Mouse (Mus musculus) mouse trophoblast stem cell (cell line): ENCODE data around the gene Tmem222.

Experiments used
- in situ Hi-C, 2 experiments: fragments of 300-500 bp; cut with MseI, MboI; formaldehyde crosslinking; loops; 2 replicates in 1 of 2; 3 replicates in 1 of 2; pipeline ENCODE4 v1.15.1; 2025

Tmem222 gene

DNA sequence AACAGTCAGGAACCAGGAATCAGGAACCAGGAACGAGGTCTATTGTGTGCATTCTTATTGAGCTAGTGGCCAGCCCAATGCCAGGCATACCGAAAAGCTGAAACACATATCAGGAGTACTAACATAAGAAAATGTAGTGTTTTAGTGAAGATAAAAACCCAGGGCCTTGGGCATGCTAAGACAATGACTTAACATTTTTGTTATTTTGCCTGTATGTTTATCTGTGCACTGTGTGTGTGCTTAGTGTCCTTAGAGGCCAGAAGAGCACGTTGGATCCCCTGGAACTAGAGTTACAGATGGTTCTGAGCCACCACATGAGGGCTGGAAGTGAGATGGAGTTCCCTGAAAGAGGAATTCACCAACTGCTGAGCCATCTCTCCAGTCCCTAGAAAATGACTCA, 7.7 kb upstream of the Tmem222 start:
- in situ Hi-C loops: no loop called here

DNA sequence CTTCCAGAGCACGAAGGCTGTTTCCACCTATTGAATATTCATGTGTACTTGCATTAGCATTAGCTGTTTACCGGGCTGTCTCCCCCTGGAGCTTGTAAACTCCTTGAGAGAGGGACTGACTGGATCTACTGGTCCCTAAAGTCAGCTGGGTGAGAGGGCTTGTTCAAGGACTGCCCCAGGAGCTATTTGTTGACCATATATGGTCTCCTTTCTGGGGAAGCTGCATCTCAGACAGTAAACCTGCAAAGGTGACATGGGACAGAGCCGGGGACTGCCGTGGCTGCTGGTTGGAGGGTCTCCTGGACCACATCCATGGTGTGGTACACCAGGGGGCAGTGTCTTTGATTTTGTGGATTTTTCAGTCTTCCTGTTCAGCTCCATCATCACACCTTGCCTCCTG, 5.1 kb upstream of the Tmem222 start:
- in situ Hi-C loops: no loop called here

DNA sequence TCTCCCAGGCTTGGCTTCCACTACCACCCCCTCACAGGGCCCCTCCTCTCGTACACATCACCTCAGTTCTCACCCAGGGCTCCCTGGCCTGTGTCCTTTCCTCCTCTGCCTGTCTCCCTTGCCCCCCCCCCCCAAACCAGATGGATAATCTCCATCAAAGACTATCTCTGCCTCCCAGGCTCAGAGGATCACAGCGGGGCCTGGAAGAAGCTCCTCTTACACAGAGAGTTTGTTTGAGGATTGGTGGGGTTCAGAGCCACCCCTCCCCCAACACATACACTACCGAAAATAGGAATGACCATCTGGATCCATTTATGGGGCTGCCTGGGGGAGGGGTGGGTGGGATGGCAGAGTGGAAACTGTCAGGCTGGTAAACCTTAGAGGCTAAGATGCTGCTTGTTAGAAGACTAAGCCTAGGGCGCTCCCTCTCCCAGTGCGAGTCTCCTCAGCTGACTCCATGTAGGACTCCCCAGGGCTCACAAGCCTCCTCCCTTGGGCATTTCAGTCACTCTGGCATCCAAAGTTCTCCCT, 4.4 kb upstream of the Tmem222 start:
- in situ Hi-C loops: no loop called here

DNA sequence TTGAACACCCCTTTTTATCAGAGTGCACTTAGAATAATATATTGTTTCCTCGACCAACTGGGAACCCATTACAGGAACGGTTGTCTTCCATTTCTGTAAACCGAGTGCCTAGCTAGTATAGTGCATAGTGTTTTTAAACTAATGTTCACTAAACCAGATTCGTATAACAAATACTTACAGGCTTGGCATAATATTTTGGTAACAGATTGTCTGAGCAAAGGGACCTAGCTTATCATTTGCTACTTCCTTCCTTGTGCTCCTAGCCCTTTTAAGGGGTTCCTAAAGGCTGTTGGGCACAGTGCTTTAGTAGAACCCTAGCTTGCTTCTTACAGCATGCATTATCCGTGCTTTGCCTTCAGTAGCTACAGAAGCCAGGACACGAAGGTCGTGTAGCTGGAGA, 3.9 kb upstream of the Tmem222 start:
- in situ Hi-C loops: no loop called here

DNA sequence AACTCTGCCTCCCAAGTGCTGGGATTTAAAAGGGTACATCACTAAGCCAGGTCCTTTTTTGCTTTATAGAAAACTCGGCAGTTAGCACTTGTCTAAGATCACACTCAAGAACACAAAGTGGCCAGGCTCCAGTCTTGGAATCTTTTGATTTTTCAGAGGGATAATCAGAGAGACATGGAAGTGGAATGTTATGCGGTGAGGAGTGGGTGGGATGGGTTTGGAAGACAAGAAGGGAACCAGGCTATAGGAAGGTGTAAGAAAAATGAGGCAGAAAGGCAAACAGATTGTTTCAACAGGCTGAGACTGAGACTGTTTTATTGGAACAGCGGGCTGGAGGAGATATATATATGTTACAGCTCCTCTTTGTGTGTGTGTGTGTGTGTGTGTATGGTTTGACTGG, 890 bp upstream of the Tmem222 start:
- in situ Hi-C loops: no loop called here

DNA sequence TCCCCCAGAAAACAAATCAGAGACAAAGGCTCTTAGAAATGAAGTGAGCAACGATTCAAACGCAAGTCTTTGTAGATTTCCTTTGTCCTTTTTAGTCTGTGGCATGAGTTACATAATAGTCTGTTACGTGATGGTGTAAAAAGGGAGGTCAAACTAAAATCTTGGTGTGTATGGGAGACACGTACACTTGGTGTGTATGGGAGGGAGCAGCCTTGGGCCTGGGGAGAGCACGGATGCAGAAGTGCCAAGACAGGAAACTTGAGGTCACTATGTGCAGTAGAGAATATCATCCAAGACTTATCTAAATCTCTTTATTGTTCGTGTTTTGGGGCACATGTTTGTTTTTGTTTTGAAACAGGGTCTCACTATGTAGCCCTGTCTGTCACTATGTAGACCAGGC, 475 bp upstream of the Tmem222 start:
- in situ Hi-C loops: no loop called here

DNA sequence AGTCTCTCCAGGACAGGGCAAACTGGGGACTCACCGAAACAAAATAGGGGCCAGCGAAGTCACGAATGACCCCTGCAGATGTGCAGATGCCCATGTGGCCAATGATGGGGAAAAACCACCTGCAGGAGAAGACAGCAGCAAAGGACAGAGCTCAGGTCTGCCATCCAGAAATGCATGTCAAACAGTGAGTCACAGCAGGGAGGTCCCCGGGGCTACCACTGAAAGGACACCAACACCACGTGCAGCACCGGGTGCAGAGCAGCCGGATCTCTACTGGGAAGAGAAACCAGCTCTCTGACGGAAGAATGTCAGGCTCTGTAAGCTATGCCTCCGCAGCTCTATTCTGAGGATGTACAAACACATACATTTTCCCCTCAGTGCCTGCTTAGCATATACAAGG, 6.7 kb downstream of the Tmem222 start:
- in situ Hi-C loops: no loop called here

DNA sequence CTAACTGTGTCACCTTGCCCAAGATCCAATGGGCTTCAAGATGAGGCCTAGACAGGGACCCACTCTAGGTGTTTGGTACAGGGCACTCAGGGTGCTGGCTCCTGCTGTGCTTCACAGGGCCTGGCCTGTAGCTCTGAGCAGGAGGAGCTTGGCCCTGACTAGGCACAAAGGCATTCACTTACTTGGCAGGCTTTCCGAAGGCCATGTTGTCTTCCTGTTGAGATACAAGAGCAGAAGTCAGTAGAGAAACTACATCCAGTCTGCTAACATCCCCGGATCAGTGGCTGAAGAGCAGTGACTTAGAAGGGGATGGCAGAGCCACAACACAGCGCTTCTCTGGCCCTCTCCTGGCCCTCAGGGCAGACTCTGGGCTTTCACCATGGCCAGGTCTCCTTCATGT, 8.0 kb downstream of the Tmem222 start:
- in situ Hi-C loops: no loop called here

DNA sequence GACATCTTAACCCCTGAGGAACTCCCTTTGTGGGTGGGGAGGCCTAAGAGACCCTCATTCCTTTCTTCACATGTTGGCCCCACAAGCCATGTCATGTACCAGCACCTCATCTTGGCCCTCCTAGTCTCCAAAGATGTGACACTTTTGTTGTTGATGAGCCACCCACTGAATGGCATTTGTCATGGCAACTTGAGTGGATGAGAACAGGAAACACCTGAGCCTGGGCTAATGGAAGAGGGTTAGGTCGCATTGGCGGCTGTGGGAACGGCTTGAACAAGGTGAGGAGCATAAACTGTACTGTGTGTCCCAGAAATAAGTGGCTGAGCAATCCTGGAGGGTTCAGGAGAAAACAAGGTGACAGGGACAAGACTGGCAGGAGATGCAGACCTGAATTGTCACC, 8.7 kb downstream of the Tmem222 start:
- in situ Hi-C loops: no loop called here

DNA sequence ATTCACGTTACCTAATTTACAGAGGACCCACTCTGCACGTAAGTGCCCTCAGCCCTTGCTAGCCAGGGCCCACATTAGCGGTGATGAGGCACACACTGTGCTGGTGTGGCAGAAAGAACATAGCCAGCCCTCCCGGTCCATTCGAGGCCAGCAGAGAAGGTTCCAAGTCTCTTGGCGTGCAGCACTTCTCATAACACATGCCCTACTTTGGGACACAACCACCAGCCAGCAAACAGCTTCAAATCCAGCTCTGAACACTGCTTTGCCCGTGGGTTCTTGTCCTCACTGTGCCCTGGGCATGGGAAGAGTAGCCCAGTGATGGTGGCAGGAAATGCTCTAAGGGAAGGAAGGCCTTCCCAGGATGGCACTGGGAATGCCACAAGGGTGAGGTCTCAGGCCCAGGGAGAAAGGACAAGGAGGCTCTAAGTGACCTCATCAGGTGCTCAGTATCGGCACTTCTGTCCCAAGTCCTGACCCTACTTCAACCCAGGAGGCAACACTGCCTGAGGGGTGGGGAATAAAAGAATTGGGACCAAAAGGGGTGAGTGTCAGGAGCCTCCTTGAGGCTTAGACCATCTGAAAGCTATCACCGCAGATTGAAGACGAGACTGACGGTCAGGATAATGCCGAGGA, 11.2 kb downstream of the Tmem222 start:
- in situ Hi-C loops: no loop called here

DNA sequence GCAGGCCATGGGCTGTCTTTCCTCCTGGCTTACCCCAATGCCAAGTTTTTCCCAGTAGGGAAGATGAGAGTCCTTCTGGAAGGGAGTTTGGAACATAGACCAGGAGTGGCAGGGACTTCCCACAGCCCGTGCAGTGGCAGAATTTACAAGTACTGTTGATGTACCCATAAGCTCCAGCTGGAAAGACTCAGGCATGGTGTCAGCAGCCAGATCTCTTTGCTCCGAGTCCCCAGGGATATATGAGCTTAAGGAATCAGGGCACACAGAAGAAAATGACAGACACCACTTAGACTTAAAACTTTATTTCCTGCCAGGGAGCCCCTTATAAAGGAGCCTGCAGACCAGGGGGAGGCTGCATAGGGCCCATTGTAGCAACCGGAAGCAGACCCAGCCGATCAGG, 11.8 kb downstream of the Tmem222 start:
- in situ Hi-C loops: no loop called here

DNA sequence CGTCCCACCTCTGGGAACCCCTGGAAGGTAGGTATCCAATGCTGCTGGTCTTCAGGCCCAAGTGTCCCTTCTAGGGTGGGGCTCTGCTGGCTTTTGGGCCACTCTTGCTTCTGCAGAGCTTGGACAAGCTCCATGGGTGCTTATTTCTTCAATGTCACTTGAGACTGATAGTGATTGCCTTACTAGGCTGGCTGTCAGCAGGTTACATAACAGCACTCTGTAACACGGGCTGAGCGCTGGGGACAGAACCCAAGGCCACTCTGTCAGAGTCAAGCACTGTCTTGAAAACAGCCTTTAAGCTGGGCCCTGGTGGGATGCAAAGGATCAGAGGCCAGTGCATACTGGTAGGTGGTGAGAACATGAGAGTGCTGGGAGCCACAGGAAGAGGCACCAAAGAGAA, 12.3 kb downstream of the Tmem222 start:
- in situ Hi-C loops: no loop called here

DNA sequence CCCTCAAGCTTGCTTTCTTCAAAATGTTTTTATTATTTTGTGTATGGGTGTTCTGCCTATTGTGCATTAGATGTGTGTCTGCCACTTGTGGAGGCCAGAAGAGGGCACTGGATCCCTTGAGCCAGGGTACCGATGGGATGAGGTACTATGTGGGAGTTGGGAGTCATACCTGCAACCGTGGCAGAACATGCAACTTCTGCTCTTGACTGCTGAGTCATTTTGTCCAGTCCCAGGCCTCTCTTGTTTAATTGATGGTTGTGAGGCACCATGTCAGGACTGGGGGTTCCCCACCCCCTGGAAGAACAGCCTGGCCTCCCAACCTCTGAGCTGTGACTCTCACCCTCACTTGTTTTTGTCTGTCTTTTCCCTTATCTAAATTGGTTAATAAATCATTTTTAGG, 13.0 kb downstream of the Tmem222 start:
- in situ Hi-C loops: no loop called here

DNA sequence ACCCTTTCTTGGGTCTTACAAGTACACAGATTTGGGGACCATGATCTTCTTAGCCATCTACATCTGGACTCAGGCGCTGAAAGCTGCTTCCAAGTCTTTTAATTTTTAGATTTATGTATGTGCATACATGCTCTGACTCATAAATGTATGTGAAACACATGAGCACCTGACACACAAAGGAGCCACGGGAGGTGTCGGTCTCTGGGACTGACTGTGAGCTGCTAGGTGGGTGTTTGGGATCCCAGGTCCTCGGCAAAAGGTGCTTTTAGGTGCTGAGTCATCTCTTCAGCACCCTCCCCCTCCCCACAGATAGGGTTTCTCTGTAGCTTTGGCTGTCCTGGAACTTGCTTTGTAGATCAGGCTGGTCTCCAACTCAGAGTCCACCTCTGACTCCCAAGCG, 13.8 kb downstream of the Tmem222 start:
- in situ Hi-C loops: no loop called here

DNA sequence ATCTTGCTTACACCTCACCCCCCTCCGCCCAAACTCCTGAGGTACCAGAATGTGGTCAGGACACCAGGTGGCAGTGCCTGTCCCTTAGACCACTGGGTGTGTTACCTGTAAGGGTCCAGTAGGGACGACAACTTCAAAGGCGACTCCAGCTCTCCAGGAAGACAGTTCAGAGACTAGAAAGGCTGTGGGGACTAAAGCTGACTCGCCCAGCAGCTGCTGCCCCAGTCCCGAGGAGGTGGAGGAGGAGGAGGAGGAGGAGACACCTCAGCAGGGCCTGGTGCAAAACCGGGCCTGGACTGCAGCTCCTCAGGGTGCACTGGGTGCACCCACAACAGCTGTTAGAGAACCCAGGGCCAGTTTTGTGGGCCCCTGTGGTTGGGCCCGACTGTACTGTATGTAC, 14.7 kb downstream of the Tmem222 start, which contains the start of gene Sytl1:
Sytl1 (minus strand) TSS at position 232 of the 400 bp plus-strand sequence.
- in situ Hi-C loops: no loop called here

DNA sequence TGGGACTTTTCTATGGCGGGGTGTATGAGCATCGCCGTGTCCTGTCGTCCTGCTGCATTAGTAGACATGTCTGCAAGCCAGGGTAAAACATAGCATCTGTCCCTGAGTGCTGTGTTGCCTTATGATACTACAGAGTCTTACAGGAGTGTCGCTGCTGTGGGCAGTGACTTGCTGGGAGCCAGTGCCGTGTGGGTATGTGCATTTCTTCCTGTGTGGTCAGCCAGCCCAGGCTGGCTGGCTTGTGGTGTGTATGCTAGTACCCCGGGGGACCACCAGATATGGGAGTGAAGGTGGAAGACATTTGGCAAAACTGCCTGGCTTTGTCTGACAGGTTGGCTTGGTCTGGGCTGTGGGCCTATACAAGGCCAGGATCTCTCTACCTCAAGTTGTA, 15.2 kb downstream of the Tmem222 start:
- in situ Hi-C loops: no loop called here

DNA sequence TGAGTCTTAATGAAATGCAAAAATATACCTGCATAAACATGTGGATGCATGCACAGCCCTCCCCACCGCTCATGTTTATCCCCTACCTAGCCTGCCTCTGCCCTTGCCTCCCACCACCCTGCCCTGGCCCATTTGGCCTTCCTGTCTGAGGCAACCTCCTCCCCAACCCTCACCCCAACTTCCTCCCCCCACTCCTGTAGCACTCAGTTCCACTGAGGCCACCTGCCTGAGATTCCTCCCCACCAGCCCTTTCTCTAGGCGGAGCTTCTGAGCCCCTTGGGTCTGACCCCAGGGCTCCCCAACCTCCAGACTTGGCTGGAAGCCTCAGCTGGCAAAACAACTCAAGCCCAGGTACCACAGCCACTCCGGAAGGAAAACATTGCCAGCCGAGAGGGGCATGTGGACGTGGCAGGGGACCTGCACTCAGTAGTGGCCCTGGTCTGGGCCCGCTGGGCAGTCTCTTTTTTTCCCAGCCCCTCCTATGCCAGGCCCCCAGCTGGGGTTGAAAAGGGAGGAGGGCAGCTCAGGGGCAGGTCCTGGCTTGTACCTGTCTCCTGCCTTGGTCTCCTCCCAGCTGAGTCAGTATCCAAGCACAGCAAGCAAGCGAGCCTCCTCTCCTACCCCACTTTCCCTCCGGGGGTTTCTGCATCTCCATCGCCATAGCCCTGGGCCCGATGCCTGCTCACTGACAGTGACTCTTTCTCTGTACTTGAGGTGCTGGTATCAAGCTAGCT, 15.8 kb downstream of the Tmem222 start:
- in situ Hi-C loops: no loop called here

DNA sequence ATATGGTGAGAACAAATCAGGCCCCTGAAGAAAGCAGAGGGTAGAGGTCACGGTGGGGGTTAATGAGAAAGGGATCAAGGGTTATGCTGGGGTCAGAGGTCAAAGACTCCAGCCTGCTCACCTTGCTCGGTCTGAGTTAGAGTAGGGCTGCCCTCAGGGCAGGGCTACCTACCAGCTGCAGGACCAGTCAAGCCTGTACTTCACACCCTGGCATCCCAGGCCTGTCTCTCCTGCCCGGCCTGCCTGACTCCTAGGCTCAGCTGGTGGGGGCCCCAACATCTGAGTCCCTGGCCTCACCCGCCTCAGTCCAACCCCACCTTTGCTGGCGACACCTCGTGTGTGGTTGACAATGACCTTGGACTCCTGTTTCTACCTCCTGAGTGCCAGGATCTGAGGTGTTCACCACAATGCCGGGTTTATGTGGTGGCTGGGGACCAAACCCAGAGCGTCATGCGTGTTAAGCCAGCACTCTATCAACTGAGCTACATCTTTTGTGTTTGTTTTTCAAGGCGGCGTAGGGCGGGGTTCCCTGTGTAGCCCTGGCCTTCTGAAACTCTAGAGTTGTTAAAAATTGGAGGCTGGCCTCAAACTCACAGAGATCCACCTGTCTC, 19.7 kb downstream of the Tmem222 start:
- in situ Hi-C loops: no loop called here

DNA sequence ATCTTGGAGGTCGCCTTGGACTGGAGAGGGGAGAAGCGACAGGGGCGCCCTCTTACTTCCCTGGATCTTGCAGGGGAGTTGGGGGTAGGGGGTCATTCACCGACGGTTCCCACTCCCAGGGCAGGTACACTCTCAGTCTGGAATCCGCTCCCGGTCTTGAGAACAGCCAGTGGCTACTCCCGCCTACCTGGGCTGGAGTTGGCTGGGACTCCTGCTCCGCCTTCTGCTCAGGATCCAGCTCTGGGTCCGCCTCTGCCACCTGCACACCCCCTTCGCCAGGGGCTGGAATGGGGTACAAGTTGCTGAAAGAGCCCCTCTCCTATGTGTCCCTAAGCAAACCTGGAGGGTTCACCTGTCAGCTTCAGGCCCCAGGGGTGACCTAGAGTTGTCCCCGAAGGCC, 20.4 kb downstream of the Tmem222 start:
- in situ Hi-C loops: no loop called here

DNA sequence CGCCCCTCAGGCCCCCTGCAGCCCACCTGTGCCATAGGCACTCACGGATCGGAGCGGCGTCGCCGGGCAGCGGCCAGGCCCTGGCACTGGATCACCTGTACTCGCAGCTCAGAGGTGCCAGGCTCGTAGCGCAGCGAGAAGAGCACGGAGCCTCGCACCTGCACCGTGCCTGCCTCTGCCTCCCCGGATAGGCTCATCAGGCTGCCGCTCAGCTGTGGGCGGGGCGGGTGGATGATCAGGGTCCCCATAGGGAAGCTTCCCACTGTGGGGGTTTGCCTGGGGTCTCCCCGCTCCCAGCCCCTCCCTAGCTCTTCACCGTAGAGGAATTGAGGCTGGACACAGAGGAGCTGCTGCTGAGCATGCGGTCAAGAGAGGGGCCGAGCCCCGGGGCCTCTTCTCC, 20.8 kb downstream of the Tmem222 start:
- in situ Hi-C loops: no loop called here

DNA sequence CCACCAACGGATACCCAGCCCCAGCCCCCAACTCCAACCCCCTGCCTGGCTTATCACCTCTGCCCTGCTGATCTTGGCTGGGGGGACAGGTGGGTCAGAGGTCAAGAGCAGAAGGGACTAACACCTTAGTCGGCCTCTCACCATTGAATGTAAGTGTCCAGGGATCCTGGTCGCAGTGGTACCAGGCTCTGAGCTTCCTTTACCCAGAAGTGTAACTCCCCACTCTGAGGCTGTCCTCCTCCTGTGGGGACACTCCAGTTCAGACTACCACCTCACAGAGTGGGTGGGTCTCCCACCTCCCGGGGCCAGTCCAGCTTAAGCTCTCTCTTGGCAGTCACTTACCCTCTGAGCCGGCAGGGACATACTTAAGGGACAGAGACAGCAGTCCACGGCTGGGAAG, 22.2 kb downstream of the Tmem222 start:
- in situ Hi-C loops: no loop called here

DNA sequence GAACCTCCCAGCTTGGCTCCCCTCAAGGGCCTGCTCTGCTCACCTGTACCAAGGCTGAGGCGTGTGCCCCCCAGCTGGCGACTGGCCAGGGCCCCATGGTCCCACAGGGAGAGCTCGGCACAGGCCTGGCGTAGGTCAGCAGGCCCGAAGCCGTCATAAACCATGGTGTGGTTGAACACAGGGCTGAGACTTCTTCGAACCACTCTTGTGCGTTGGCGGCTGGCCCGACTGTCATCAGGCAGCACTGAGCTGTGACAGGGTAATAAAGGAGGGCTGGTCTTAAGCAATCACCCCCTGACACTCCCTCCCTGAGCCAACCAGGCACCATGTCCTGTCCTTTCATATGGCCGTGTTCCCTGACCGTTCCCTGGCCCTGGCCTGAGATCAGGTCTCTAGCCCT, 24.2 kb downstream of the Tmem222 start:
- in situ Hi-C loops: no loop called here

DNA sequence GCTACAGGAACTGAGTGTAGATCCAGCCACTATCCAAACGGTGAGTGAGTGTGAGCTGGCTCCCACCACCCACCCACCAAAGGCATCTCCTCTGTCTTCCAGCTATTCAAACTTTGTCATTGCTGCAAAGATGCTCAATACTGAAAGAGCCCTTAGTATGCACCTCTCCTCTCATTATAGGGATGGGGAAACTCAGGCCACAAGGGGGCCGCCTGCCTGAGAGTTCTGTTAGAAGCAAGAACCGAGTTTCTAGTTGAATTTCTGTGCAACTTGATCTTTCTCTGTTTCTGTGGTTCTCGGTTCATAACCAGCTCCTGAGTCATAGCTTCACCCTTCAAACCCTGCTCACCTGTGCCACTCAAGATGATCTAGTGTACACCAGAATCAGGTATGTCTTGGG, 25.5 kb downstream of the Tmem222 start:
- in situ Hi-C loops: no loop called here
